Mouse (Mus musculus): ENCODE data around the gene Mkrn2. TPM values are rescaled to one million over a fixed set of nuclear protein-coding genes. Genes with fewer than 3 reads are reported as not detected.

The Mkrn2 gene
- 26.9 and 30.2 TPM in 2 replicates for polyA plus RNA-seq (2015; fragmentation: Nextera tagmentation; extraction: Ambion mirVana)

DNA sequence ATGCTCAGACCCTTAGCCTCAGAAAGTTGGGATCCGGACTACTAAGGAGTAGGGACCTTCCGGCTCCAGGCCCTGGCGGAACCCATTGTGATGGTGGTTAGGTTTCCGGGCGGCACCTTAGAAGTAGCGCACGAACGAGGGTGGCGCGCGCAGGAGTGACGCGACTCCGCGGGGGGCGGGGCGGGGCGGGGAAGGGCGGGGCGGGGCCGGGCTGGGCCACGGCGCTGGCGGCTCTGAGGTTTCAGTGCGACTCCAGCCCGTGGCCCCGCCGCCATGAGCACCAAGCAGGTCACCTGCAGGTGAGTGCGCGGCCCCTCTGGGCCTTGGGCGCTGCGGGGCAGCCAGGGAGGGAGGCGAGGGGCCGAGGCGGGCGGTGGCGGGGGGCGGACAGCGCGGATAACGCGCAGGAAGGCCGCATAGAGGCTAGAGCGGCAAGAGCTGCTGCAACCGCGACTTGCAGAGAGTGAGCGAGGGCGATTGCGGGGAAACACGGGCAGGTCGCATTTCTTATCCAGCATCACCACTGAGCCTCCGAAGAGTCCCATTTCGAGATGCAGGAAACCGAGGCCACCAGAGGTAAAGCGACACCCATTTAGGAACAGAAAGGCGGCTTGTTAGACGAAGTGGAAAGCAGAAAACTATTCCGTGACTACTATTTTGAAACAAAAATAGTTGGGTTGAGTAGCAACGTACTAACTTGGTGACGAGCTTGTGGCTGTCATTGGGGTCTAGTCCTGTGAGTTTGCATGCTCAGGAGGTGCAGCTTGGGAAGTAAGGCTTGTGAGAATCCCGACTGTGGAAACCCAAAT is at the start of gene Mkrn2:
Mkrn2 (plus strand) TSS at position 188 of the 809 bp plus-strand sequence.
- peak; percentile 90 for ATAC-seq (ENCODE audit: low FRiP score, low read depth)
- Histone ChIP-seq H3K4me1 (peaks cover 12% of the 10 kb centered on the region), H3K27me3 (no peaks in the 10 kb centered on the region), H3K4me3 (peak within 1 kb of the TSS; percentile 78), H3K9me3 (no peaks in the 10 kb centered on the region), H3K27ac (peak within 1 kb of the TSS; percentile 44; the same call in 1 of the 2 replicates), H3K36me3 (peaks cover 9% of the 10 kb centered on the region), H3K4me2 (replicated peaks) (peak within 1 kb of the TSS; percentile 76), H3K9ac (peak within 1 kb of the TSS; percentile 83)
- 1% methylated on average over 46 of the region's 61 CpGs for WGBS

DNA sequence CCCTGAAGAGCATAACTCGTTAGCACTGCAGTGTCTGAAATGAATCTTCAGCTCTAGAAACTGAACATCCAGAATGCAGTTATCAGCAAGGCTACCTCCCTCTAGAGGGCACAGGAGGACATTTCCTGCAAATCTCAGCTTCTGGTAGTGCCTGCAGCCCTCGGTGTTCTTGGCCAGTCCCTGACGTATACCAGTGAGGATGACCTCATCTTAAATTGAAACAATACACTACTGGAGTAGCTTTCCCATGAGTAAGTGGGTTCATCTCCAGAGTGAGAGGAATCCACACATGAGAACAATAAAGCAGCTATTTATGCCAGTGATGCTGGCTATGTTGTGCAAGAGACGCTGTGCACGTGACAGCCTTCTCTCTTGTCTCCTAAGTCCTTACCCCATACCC is 46.2 kb upstream of the Mkrn2 start:
- H3K36me3 ChIP-seq = peaks cover 80% of the 10 kb centered on the region
- no peak overlapping the region for H3K27ac ChIP-seq
- H3K9me3 ChIP-seq = no peaks in the 10 kb centered on the region; the same call in 1 of the 2 replicates
- no peak overlapping the region for H3K9ac ChIP-seq
- no peak overlapping the region for H3K4me3 ChIP-seq
- no peak overlapping the region for H3K4me2 ChIP-seq (replicated peaks)
- no peaks in the 10 kb centered on the region for H3K27me3 ChIP-seq
- ATAC-seq (ENCODE audit: low FRiP score, low read depth) = no peak
- WGBS = 87% methylated on average over 5 of the region's 5 CpGs
- no peaks in the 10 kb centered on the region for H3K4me1 ChIP-seq

DNA sequence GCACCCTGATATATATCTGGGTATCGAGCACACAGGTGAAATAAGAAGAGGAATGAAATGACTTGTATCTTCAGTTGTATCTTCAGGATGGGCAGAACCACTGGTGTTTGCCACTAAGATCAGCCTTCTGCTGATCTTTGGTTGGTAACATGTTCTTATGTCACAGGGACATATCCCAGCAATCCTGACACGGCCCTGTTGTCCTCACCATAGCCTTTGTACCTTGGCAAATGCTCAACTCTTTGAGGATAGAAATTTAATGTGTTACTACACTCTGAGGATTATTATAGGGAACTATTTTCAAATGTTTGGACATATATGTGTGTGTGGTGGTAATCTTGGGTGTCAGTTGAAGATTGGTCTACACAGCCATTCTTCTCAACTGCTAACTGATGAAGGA is 43.5 kb upstream of the Mkrn2 start:
- Histone ChIP-seq H3K9ac (no peak overlapping the region), H3K4me3 (no peak overlapping the region), H3K9me3 (no peaks in the 10 kb centered on the region), H3K27ac (no peak overlapping the region), H3K27me3 (no peaks in the 10 kb centered on the region), H3K4me2 (replicated peaks) (no peak overlapping the region), H3K36me3 (peaks cover 82% of the 10 kb centered on the region), H3K4me1 (no peaks in the 10 kb centered on the region)
- WGBS = 93% methylated on average over 2 of the region's 2 CpGs
- ATAC-seq (ENCODE audit: low FRiP score, low read depth) = no peak

DNA sequence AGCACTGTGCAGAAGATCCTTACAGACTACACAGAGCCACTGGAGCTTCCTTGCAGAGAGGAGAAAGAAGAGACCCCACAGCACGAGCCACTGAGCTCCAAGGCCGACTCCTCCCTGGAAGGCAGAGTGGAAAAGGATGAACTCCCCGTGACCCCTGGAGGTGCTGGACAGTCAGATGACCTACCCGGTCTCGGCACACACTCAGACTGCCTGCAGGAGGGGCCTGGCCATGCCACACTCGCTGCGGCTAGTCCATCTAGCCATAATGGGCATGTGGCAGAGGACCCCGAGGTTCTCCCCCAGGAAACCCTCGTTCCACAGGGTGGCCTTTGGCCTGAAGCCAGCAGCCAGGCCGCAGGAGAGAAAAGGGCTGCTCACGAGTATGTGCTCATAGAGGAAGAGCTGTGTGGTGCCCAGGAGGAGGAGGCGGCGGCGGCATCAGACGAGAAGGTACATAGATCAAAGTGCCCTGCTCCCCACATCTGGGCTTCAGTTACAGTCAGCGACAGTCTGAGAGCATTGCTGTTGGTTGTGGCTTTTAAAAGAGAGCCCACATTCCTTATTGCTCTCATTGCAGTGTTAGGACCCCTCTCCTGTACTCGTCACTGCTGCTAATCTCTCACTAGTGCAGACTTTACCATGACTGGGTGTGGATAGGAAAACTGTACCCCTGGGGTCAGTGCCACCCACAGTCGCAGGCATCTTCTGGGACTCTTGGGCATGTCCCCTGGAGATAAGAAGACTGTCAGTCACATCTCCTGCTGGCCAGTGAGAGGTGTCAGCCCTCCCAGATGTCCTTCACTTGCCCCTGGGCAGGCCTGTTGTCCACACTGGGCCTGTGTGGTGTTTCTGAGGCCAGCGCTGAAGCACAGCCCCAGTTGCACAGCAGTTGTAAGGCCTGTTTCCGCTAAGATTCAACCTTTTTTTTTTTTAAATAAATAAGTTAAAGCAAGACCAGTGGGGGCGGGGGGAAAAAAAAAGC is 41.8 kb upstream of the Mkrn2 start:
- Histone ChIP-seq H3K36me3 (peaks cover 79% of the 10 kb centered on the region), H3K4me1 (no peaks in the 10 kb centered on the region), H3K9me3 (no peaks in the 10 kb centered on the region), H3K4me2 (replicated peaks) (no peak overlapping the region), H3K4me3 (no peak overlapping the region), H3K27me3 (no peaks in the 10 kb centered on the region), H3K9ac (no peak overlapping the region), H3K27ac (no peak overlapping the region)
- WGBS = 62% methylated on average over 21 of the region's 21 CpGs
- no peak for ATAC-seq (ENCODE audit: low FRiP score, low read depth)

- H3K9me3 ChIP-seq = peaks cover 10% of the 10 kb centered on the region; the same call in 1 of the 2 replicates
- no peak for ATAC-seq (ENCODE audit: low FRiP score, low read depth)
- WGBS = 83% methylated on average over 6 of the region's 6 CpGs
- H3K36me3 ChIP-seq = peaks cover 93% of the 10 kb centered on the region
- no peak overlapping the region for H3K27ac ChIP-seq
- H3K4me1 ChIP-seq = no peaks in the 10 kb centered on the region
- no peaks in the 10 kb centered on the region for H3K27me3 ChIP-seq
- no peak overlapping the region for H3K4me2 ChIP-seq (replicated peaks)
- no peak overlapping the region for H3K4me3 ChIP-seq
- no peak overlapping the region for H3K9ac ChIP-seq
Measured at GRCm38 (mm10) chr6:115565479-115566045, 36.1 kb upstream of the Mkrn2 start.

- Histone ChIP-seq H3K9ac (no peak overlapping the region), H3K27me3 (no peaks in the 10 kb centered on the region), H3K4me3 (no peak overlapping the region), H3K4me2 (replicated peaks) (no peak overlapping the region), H3K4me1 (no peaks in the 10 kb centered on the region), H3K27ac (no peak overlapping the region), H3K36me3 (peaks cover 87% of the 10 kb centered on the region), H3K9me3 (no peaks in the 10 kb centered on the region)
- ATAC-seq (ENCODE audit: low FRiP score, low read depth) = no peak
- WGBS = 88% methylated on average over 7 of the region's 7 CpGs
Measured at GRCm38 (mm10) chr6:115574171-115574570, 27.5 kb upstream of the Mkrn2 start.

DNA sequence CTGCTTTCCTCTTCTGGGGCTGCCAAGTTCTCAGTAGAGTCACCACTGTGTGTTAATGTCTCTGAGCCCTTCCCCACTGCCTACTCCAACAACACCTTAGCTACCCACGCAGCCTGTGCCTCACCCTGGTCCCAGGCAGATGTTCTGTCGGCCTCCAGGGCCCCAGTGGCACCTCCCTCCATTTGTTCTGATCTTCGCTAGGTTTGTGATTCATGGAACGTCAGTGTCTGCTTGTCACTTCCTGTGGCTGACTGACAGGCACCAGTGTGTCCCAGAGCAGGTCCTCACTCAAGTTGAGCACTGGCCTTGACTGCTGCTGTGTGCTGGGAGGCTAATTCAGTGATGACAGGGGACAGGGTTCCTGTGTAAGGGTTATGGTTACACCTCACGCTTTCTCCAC is 24.3 kb upstream of the Mkrn2 start:
- Histone ChIP-seq H3K4me2 (replicated peaks) (no peak overlapping the region), H3K4me3 (no peak overlapping the region), H3K9me3 (no peaks in the 10 kb centered on the region), H3K4me1 (no peaks in the 10 kb centered on the region), H3K27ac (no peak overlapping the region), H3K36me3 (peaks cover 73% of the 10 kb centered on the region), H3K27me3 (no peaks in the 10 kb centered on the region), H3K9ac (no peak overlapping the region)
- no peak for ATAC-seq (ENCODE audit: low FRiP score, low read depth)
- WGBS = 79% methylated on average over 5 of the region's 5 CpGs

DNA sequence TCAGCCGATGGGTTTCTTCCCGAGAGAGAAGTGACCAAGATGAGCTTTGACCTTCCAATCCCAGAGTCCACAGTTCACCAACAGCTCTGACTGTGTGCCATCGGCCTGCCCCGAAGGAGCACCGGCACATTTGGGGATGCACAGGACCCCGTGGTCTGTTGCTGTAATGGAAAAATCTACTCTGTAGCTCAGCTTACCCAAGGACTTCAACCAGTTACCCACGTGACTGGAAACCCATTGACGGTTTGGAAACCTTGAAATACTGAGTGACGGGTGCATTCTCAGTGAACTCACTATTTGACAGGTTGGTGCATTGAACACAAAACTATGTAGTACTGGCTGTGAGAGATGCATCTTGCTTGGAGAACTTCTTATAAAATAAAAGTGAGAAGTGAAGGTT is 23.8 kb upstream of the Mkrn2 start:
- H3K27me3 ChIP-seq = no peaks in the 10 kb centered on the region
- no peaks in the 10 kb centered on the region for H3K4me1 ChIP-seq
- no peak overlapping the region for H3K4me2 ChIP-seq (replicated peaks)
- ATAC-seq (ENCODE audit: low FRiP score, low read depth) = no peak
- no peak overlapping the region for H3K9ac ChIP-seq
- peaks cover 68% of the 10 kb centered on the region for H3K36me3 ChIP-seq
- H3K4me3 ChIP-seq = no peak overlapping the region
- no peak overlapping the region for H3K27ac ChIP-seq
- H3K9me3 ChIP-seq = no peaks in the 10 kb centered on the region
- WGBS = 93% methylated on average over 9 of the region's 9 CpGs

DNA sequence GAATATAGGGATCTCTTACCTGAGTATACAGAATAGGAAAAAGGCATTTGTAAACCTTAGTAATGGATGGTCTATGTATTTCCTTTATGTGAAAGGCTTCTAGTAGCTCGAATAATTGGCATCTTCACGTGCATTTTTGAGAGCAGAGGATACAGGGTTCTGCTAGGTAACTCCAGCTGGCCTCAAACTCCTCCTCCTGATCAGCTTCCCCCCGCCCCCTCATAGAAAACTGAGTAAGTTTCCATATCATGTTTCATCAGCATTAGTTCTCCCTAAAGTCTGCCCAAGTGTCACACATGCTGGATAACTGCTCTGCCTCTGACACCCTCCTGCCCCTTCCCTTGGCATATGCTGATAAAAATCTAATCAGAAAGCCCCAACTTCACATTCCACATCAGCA is 20.9 kb upstream of the Mkrn2 start:
- H3K4me1 ChIP-seq = no peaks in the 10 kb centered on the region
- peaks cover 45% of the 10 kb centered on the region for H3K36me3 ChIP-seq
- WGBS = 76% methylated on average over 3 of the region's 3 CpGs
- no peak overlapping the region for H3K4me3 ChIP-seq
- no peaks in the 10 kb centered on the region for H3K9me3 ChIP-seq
- no peak overlapping the region for H3K4me2 ChIP-seq (replicated peaks)
- no peaks in the 10 kb centered on the region for H3K27me3 ChIP-seq
- H3K9ac ChIP-seq = no peak overlapping the region
- ATAC-seq (ENCODE audit: low FRiP score, low read depth) = no peak
- H3K27ac ChIP-seq = no peak overlapping the region

DNA sequence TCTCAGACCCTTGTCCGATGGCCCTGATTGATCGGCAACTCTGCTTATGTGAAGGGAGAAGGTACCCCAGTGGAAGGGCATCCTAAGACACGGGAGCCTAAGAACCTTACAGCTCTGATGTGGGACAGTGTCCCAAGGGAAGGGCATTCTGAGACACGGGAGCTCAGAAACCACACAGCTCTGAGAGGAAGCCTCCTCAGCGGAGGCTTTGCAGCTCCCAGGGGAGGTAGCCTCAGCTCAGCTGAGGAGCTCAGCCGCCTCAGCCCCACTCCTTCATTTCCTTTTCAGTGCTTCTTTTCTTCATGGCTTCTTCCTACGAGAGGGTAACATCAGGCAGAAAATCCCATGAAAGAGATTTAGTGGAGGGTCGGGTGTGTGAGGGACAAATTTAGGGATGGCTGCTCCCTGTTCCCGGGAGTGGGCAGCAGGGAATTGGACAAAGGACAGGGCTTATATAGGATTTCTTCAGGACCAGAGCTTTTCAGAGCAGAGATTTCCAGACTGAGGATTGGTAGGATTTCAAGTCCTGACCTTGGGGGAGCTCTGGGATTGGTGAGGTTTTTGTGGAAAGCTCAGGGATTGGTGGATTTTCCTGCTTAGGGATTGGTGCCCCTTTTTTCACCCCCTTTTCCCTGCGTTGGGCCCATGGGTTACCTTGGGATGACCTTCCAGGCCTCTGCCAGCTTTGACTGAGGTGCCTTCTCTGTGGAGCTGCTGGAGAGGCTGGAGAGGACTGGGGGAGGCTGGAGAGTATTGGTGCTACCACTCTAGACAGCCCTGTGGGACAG is 19.2 kb upstream of the Mkrn2 start:
- H3K27ac ChIP-seq = no peak overlapping the region
- H3K9me3 ChIP-seq = no peaks in the 10 kb centered on the region
- WGBS = 80% methylated on average over 10 of the region's 10 CpGs
- no peak overlapping the region for H3K4me2 ChIP-seq (replicated peaks)
- no peak overlapping the region for H3K4me3 ChIP-seq
- peaks cover 29% of the 10 kb centered on the region for H3K36me3 ChIP-seq
- H3K27me3 ChIP-seq = no peaks in the 10 kb centered on the region
- no peak overlapping the region for H3K9ac ChIP-seq
- no peak for ATAC-seq (ENCODE audit: low FRiP score, low read depth)
- no peaks in the 10 kb centered on the region for H3K4me1 ChIP-seq

DNA sequence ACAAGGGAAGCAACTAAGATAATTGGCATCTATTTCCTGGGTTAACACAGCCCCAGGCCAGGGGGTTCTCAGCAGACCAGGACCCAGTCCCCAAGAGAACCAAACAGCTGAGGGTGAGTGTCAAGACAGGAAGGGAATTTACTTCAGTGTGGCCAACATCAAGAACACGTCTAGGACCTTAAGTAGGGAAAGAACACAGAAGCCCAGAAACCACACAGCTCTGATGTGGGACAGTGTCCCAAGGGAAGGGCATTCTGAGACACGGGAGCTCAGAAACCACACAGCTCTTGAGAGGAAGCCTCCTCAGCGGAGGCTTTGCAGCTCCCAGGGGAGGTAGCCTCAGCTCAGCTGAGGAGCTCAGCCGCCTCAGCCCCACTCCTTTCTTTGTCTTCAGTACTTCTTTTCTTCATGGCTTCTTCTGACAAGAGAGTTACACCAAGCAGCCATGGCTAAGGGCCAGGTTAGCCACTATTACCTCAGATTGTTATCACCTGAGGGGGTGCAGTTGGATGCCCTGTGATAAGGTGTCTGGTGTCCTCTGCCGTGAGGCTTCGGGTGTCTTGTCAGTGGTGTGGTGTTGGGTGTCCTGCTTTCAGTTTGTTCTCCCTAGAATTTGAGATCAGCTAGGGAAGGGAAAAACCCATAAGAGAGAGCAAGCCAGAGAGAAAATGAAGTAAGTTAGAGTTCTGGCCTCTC is 18.1 kb upstream of the Mkrn2 start:
- no peaks in the 10 kb centered on the region for H3K27me3 ChIP-seq
- H3K27ac ChIP-seq = no peak overlapping the region
- no peaks in the 10 kb centered on the region for H3K9me3 ChIP-seq
- no peaks in the 10 kb centered on the region for H3K4me1 ChIP-seq
- H3K9ac ChIP-seq = no peak overlapping the region
- no peak overlapping the region for H3K4me2 ChIP-seq (replicated peaks)
- H3K4me3 ChIP-seq = no peak overlapping the region
- 74% methylated on average over 6 of the region's 6 CpGs for WGBS
- ATAC-seq (ENCODE audit: low FRiP score, low read depth) = no peak
- peaks cover 18% of the 10 kb centered on the region for H3K36me3 ChIP-seq
